Mouse (Mus musculus) gastrocnemius, postnatal 14 days (tissue): ENCODE data around the gene Nle1. TPM values are rescaled to one million over a fixed set of nuclear protein-coding genes. Genes with fewer than 3 reads are reported as not detected.
A peak's percentile ranks its signal among the peaks of the same experiment; 100 is the strongest.

ENCODE experiments used
- DNase-seq: peaks from one replicate; pipeline ENCODE4 v3.0.0; 2021; ENCODE audit warnings: mixed read lengths
- intact Hi-C: fragments of 180-260 bp; cut with DNase I; formaldehyde crosslinking; loops from one replicate; pipeline ENCODE4 v1.15.1; 2025; ENCODE audit warnings: low total_unique reads
- total RNA-seq, 2 experiments: library from RNA; stranded (reverse); gene quantifications; 2 replicates each; pipeline ENCODE4 v1.2.3; 2021

Gene Nle1
- total RNA-seq, 2 experiments from 2014 or later: 8.8 to 11.0 TPM

GRCm38 (mm10) chr11:82921691-82922090, 13.5 kb upstream of the Nle1 start:
- intact Hi-C loops: no loop called here

GRCm38 (mm10) chr11:82920768-82921167, 12.6 kb upstream of the Nle1 start:
- intact Hi-C loops: no loop called here
- DNase-seq: no peak

More at GRCm38 (mm10) chr11:82921691-82922090, 13.5 kb upstream of the Nle1 start:
- DNase-seq: no peak

- intact Hi-C loops: no loop called here
- DNase-seq: peak; percentile 62
Observed at GRCm38 (mm10) chr11:82914711-82915352, 6.6 kb upstream of the Nle1 start.

- intact Hi-C loops: no loop called here
- DNase-seq: peak; percentile 75
Observed at GRCm38 (mm10) chr11:82910679-82911389, 2.6 kb upstream of the Nle1 start.

- DNase-seq: no peak
- intact Hi-C loops: no loop called here
Observed at GRCm38 (mm10) chr11:82910250-82910649, 2.0 kb upstream of the Nle1 start, which contains the start of gene Unc45b. Unc45b (plus strand) TSS chr11:82910550.

GRCm38 (mm10) chr11:82908608-82908989, 388 bp upstream of the Nle1 start:
- no peak for DNase-seq
- intact Hi-C loops: no loop called here

GRCm38 (mm10) chr11:82905816-82906215, 2.4 kb downstream of the Nle1 start:
- DNase-seq: no peak
- intact Hi-C loops: no loop called here

- no peak for DNase-seq
Observed at GRCm38 (mm10) chr11:82904952-82905351, 3.3 kb downstream of the Nle1 start.

GRCm38 (mm10) chr11:82901606-82902310, 6.5 kb downstream of the Nle1 start:
- intact Hi-C loops: no loop called here

More at GRCm38 (mm10) chr11:82904952-82905351, 3.3 kb downstream of the Nle1 start:
- intact Hi-C loops: no loop called here

GRCm38 (mm10) chr11:82899720-82900119, 8.5 kb downstream of the Nle1 start:
- no peak for DNase-seq
- intact Hi-C loops: loop anchor here (10.0 kb wide), 1 partner anchor 665 kb away; no protein-coding TSS in a partner anchor

More at GRCm38 (mm10) chr11:82901606-82902310, 6.5 kb downstream of the Nle1 start:
- no peak for DNase-seq

- no peak for DNase-seq
- intact Hi-C loops: loop anchor here (10.0 kb wide), 1 partner anchor 663 kb away; no protein-coding TSS in a partner anchor
Observed at GRCm38 (mm10) chr11:82897478-82897877, 10.7 kb downstream of the Nle1 start.

GRCm38 (mm10) chr11:82891936-82892335, 16.3 kb downstream of the Nle1 start, which contains the start of gene Fndc8:
Fndc8 (plus strand) TSS chr11:82892124.
- intact Hi-C loops: loop anchor here (5.0 to 10.0 kb wide), 3 partner anchors 145 to 657 kb away; no protein-coding TSS in a partner anchor
- DNase-seq: no peak

GRCm38 (mm10) chr11:82890342-82890762, 17.9 kb downstream of the Nle1 start, which contains the start of gene Rad51d:
Rad51d (minus strand) TSS chr11:82890614.
- intact Hi-C loops: loop anchor here (5.0 to 10.0 kb wide), 3 partner anchors 143 to 656 kb away; no protein-coding TSS in a partner anchor
- DNase-seq: peak; percentile 94

- DNase-seq: no peak
- intact Hi-C loops: loop anchor here (5.0 to 10.0 kb wide), 4 partner anchors 87 to 655 kb away; no protein-coding TSS in a partner anchor
Observed at GRCm38 (mm10) chr11:82889524-82890341, 18.5 kb downstream of the Nle1 start.

- intact Hi-C loops: loop anchor here (5.0 kb wide), 1 partner anchor 86 kb away; no protein-coding TSS in a partner anchor
- no peak for DNase-seq
Observed at GRCm38 (mm10) chr11:82888491-82888946, 19.7 kb downstream of the Nle1 start.

- intact Hi-C loops: loop anchor here (5.0 kb wide), 1 partner anchor 84 kb away; no protein-coding TSS in a partner anchor
- no peak for DNase-seq
Observed at GRCm38 (mm10) chr11:82886559-82886958, 21.7 kb downstream of the Nle1 start.

GRCm38 (mm10) chr11:82883180-82883579, 25.0 kb downstream of the Nle1 start:
- intact Hi-C loops: no loop called here
- DNase-seq: no peak

- intact Hi-C loops: no loop called here
- no peak for DNase-seq
Observed at GRCm38 (mm10) chr11:82877726-82878344, 30.4 kb downstream of the Nle1 start.
